Mouse (Mus musculus): ENCODE measurements around the gene Plxna4. TPM values are rescaled to one million over a fixed set of nuclear protein-coding genes. Genes with fewer than 3 reads are reported as not detected.

Plxna4 gene
- total RNA-seq, 2 experiments from 2014 or later: 56.3 to 61.4 TPM

- no peak for DNase-seq (ENCODE audit: low spot score in 2 of 2)
Measured at GRCm38 (mm10) chr6:32184402-32184985, 403.5 kb downstream of the Plxna4 start.

GRCm38 (mm10) chr6:32183651-32184185 lies 404.3 kb downstream of the Plxna4 start:
- peak in 1 of 2 experiments; percentile 26 for DNase-seq (ENCODE audit: low spot score in 2 of 2)

GRCm38 (mm10) chr6:32180012-32180358 lies 408.0 kb downstream of the Plxna4 start:
- no peak for DNase-seq (ENCODE audit: low spot score in 2 of 2)

GRCm38 (mm10) chr6:32179346-32180011 lies 408.5 kb downstream of the Plxna4 start:
- no peak for DNase-seq (ENCODE audit: low spot score in 2 of 2)

- no peak for DNase-seq (ENCODE audit: low spot score in 2 of 2)
Measured at GRCm38 (mm10) chr6:32177905-32178304, 410.1 kb downstream of the Plxna4 start.

GRCm38 (mm10) chr6:32167725-32168124 lies 420.3 kb downstream of the Plxna4 start:
- no peak for DNase-seq (ENCODE audit: low spot score in 2 of 2)

- no peak for DNase-seq (ENCODE audit: low spot score in 2 of 2)
Measured at GRCm38 (mm10) chr6:32160370-32160769, 427.6 kb downstream of the Plxna4 start.

- DNase-seq (ENCODE audit: low spot score in 2 of 2): no peak
Measured at GRCm38 (mm10) chr6:32159931-32160330, 428.1 kb downstream of the Plxna4 start.

GRCm38 (mm10) chr6:32158347-32158746 lies 429.6 kb downstream of the Plxna4 start:
- no peak for DNase-seq (ENCODE audit: low spot score in 2 of 2)

- no peak for DNase-seq (ENCODE audit: low spot score in 2 of 2)
Measured at GRCm38 (mm10) chr6:32153170-32153569, 434.8 kb downstream of the Plxna4 start.

GRCm38 (mm10) chr6:32150836-32151235 lies 437.2 kb downstream of the Plxna4 start:
- no peak for DNase-seq (ENCODE audit: low spot score in 2 of 2)

- no peak for DNase-seq (ENCODE audit: low spot score in 2 of 2)
Measured at GRCm38 (mm10) chr6:32144771-32145170, 443.2 kb downstream of the Plxna4 start.

GRCm38 (mm10) chr6:32139537-32139936 lies 448.5 kb downstream of the Plxna4 start:
- no peak for DNase-seq (ENCODE audit: low spot score in 2 of 2)

- DNase-seq (ENCODE audit: low spot score in 2 of 2): no peak
Measured at GRCm38 (mm10) chr6:32126914-32127313, 461.1 kb downstream of the Plxna4 start.

- no peak for DNase-seq (ENCODE audit: low spot score in 2 of 2)
Measured at GRCm38 (mm10) chr6:32122584-32123265, 465.3 kb downstream of the Plxna4 start.

GRCm38 (mm10) chr6:32120931-32121330 lies 467.1 kb downstream of the Plxna4 start:
- DNase-seq (ENCODE audit: low spot score in 2 of 2): no peak

- no peak for DNase-seq (ENCODE audit: low spot score in 2 of 2)
Measured at GRCm38 (mm10) chr6:32109207-32109606, 478.8 kb downstream of the Plxna4 start.

- DNase-seq (ENCODE audit: low spot score in 2 of 2): no peak
Measured at GRCm38 (mm10) chr6:32105547-32106275, 482.3 kb downstream of the Plxna4 start.

All from left cerebral cortex, adult 18-20 months (tissue).